Mouse (Mus musculus): Measurements from ENCODE around the gene Sumf2. TPM values are rescaled to one million over a fixed set of nuclear protein-coding genes. Genes with fewer than 3 reads are reported as not detected.
"Not testable (repeated sequence)": the region's sequence is repeated elsewhere in the genome, so short reads cannot be mapped to it uniquely, and the experiment has no call there.

Sumf2 gene
- polyA plus RNA-seq, 1 experiment: 17.3 TPM

GRCm38 (mm10) chr5:129871238-129871637 is 24.5 kb downstream of the Sumf2 start:
- no peak overlapping the region for H3K4me3 ChIP-seq (replicated peaks; ENCODE audit: extremely low read depth, low read depth, low read length)
- no peak for DNase-seq
- TF ChIP-seq POLR2A (IDR thresholded peaks at IDR 0.05; ENCODE audit: borderline replicate concordance, extremely low read depth, low read depth, low read length) (no peak), CTCF (IDR thresholded peaks at IDR 0.05; ENCODE audit: insufficient read depth, low read length) (no peak)
- WGBS: 85% methylated on average over 2 of the region's 2 CpGs
- H3K4me1 ChIP-seq (ENCODE audit: control insufficient read depth, insufficient read depth, low read length): no peaks in the 10 kb centered on the region

- no peaks in the 10 kb centered on the region for H3K4me1 ChIP-seq (ENCODE audit: control insufficient read depth, insufficient read depth, low read length)
- no peak overlapping the region for H3K4me3 ChIP-seq (replicated peaks; ENCODE audit: extremely low read depth, low read depth, low read length)
- DNase-seq: no peak
- 74% methylated on average over 12 of the region's 12 CpGs for WGBS
- TF ChIP-seq CTCF (IDR thresholded peaks at IDR 0.05; ENCODE audit: insufficient read depth, low read length) (no peak), POLR2A (IDR thresholded peaks at IDR 0.05; ENCODE audit: borderline replicate concordance, extremely low read depth, low read depth, low read length) (no peak)
Measured at GRCm38 (mm10) chr5:129873942-129874341, 27.2 kb downstream of the Sumf2 start.

GRCm38 (mm10) chr5:129875098-129875497 is 28.3 kb downstream of the Sumf2 start:
- H3K4me3 ChIP-seq (replicated peaks; ENCODE audit: extremely low read depth, low read depth, low read length): no peak overlapping the region
- TF ChIP-seq CTCF (IDR thresholded peaks at IDR 0.05; ENCODE audit: insufficient read depth, low read length): no peak
- no peak for TF ChIP-seq POLR2A (IDR thresholded peaks at IDR 0.05; ENCODE audit: borderline replicate concordance, extremely low read depth, low read depth, low read length)
- H3K4me1 ChIP-seq (ENCODE audit: control insufficient read depth, insufficient read depth, low read length): no peaks in the 10 kb centered on the region
- no peak for DNase-seq
- WGBS: 73% methylated on average over 11 of the region's 11 CpGs

DNA sequence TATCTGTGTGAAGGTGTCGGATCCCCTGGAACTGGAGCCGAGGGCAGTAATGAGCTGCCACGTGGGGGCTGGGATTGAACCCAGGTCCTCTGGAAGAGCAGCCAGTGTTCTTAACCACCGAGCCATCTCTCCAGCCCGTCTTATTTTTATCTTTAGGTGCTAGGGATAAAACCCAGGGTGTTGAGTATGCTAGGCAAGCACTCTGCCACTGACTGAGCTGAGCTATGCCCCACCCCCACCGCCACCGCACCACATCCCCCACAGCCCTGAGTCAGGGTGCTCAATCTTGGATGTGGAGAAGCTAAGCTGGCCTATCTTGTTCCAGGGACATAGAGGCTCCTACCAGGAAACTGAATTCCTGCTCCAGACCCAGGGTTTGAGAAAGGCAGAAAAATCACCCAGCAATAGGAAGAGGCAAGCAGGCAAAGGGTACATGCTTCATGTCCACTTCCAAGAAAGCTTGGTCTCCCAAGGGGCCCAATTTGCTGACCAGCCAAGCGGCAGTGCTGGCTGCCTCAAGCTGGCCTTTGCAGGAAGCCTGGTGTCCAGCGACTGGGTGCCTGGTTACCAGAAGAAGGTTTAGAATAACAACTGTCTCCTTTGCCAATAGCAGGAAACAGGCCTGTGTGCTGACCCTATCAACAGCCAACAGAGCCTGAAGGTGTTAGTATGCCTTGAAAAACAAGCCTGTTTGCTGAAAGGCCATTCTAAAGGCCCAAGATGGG is 31.1 kb downstream of the Sumf2 start:
- no peak for DNase-seq
- Histone ChIP-seq H3K4me1 (ENCODE audit: control insufficient read depth, insufficient read depth, low read length) (no peaks in the 10 kb centered on the region), H3K4me3 (replicated peaks; ENCODE audit: extremely low read depth, low read depth, low read length) (no peak overlapping the region)
- TF ChIP-seq POLR2A (IDR thresholded peaks at IDR 0.05; ENCODE audit: borderline replicate concordance, extremely low read depth, low read depth, low read length) (no peak), CTCF (IDR thresholded peaks at IDR 0.05; ENCODE audit: insufficient read depth, low read length) (no peak)
- 66% methylated on average over 9 of the region's 9 CpGs for WGBS

GRCm38 (mm10) chr5:129878946-129879345 is 32.2 kb downstream of the Sumf2 start:
- 40% methylated on average over 2 of the region's 2 CpGs for WGBS
- TF ChIP-seq POLR2A (IDR thresholded peaks at IDR 0.05; ENCODE audit: borderline replicate concordance, extremely low read depth, low read depth, low read length) (no peak), CTCF (IDR thresholded peaks at IDR 0.05; ENCODE audit: insufficient read depth, low read length) (peak; percentile 68)
- Histone ChIP-seq H3K4me1 (ENCODE audit: control insufficient read depth, insufficient read depth, low read length) (no peaks in the 10 kb centered on the region), H3K4me3 (replicated peaks; ENCODE audit: extremely low read depth, low read depth, low read length) (no peak overlapping the region)
- DNase-seq: peak; percentile 24

GRCm38 (mm10) chr5:129879888-129880287 is 33.1 kb downstream of the Sumf2 start:
- TF ChIP-seq POLR2A (IDR thresholded peaks at IDR 0.05; ENCODE audit: borderline replicate concordance, extremely low read depth, low read depth, low read length): no peak
- TF ChIP-seq CTCF (IDR thresholded peaks at IDR 0.05; ENCODE audit: insufficient read depth, low read length): no peak

GRCm38 (mm10) chr5:129886271-129886670 is 39.5 kb downstream of the Sumf2 start:
- TF ChIP-seq CTCF (IDR thresholded peaks at IDR 0.05; ENCODE audit: insufficient read depth, low read length) (no peak), POLR2A (IDR thresholded peaks at IDR 0.05; ENCODE audit: borderline replicate concordance, extremely low read depth, low read depth, low read length) (no peak)
- Histone ChIP-seq H3K4me3 (replicated peaks; ENCODE audit: extremely low read depth, low read depth, low read length) (peak overlapping the region; percentile 80), H3K4me1 (ENCODE audit: control insufficient read depth, insufficient read depth, low read length) (peaks cover 3% of the 10 kb centered on the region; the same call in 1 of the 2 replicates)
- WGBS: 11% methylated on average over 10 of the region's 10 CpGs
- DNase-seq: no peak

More at GRCm38 (mm10) chr5:129879888-129880287, 33.1 kb downstream of the Sumf2 start:
- no peak overlapping the region for H3K4me3 ChIP-seq (replicated peaks; ENCODE audit: extremely low read depth, low read depth, low read length)
- WGBS: 64% methylated on average over 3 of the region's 3 CpGs
- no peak for DNase-seq
- H3K4me1 ChIP-seq (ENCODE audit: control insufficient read depth, insufficient read depth, low read length): no peaks in the 10 kb centered on the region

GRCm38 (mm10) chr5:129886911-129887636 is 40.3 kb downstream of the Sumf2 start, which contains the start of gene Chchd2:
Gene Chchd2, minus strand, starts transcription at chr5:129887470.
- peak within 1 kb of the TSS; percentile 80 for H3K4me3 ChIP-seq (replicated peaks; ENCODE audit: extremely low read depth, low read depth, low read length)
- TF ChIP-seq POLR2A (IDR thresholded peaks at IDR 0.05; ENCODE audit: borderline replicate concordance, extremely low read depth, low read depth, low read length) (peak; percentile 82), CTCF (IDR thresholded peaks at IDR 0.05; ENCODE audit: insufficient read depth, low read length) (no peak)
- WGBS: under 1% methylated on average over 46 of the region's 46 CpGs
- H3K4me1 ChIP-seq (ENCODE audit: control insufficient read depth, insufficient read depth, low read length): peaks cover 3% of the 10 kb centered on the region; the same call in 1 of the 2 replicates
- DNase-seq: peak; percentile 92

GRCm38 (mm10) chr5:129890390-129890789 is 43.6 kb downstream of the Sumf2 start:
- not testable (repeated sequence) for H3K4me1 ChIP-seq (ENCODE audit: control insufficient read depth, insufficient read depth, low read length); H3K4me3 ChIP-seq (replicated peaks; ENCODE audit: extremely low read depth, low read depth, low read length); DNase-seq
- 54% methylated on average over 7 of the region's 7 CpGs for WGBS
